Mouse (Mus musculus): ENCODE data around the gene Pdpk1.
"Not testable (repeated sequence)": the region's sequence is repeated elsewhere in the genome, so short reads cannot be mapped to it uniquely, and the experiment has no call there.

Pdpk1 gene

GRCm38 (mm10) chr17:24164566-24165259 is 14.0 kb upstream of the Pdpk1 start:
- intact Hi-C loops (cut with DNase I), result no loop called here

GRCm38 (mm10) chr17:24163176-24163962 is 12.6 kb upstream of the Pdpk1 start, which contains the start of gene Amdhd2:
TSS of gene Amdhd2 (minus strand) at chr17:24163766.
- intact Hi-C loops (cut with DNase I), result no loop called here

- intact Hi-C loops (cut with DNase I), result no loop called here
These were observed 12.0 kb upstream of the Pdpk1 start for GRCm38 (mm10) chr17:24162584-24163175.

GRCm38 (mm10) chr17:24161466-24161865 is 10.7 kb upstream of the Pdpk1 start:
- intact Hi-C loops (cut with DNase I), result no loop called here

- intact Hi-C loops (cut with DNase I), result loop anchor here (5.0 kb wide), 1 partner anchor 235 kb away; no protein-coding TSS in a partner anchor
These were observed 6.8 kb upstream of the Pdpk1 start for GRCm38 (mm10) chr17:24157526-24157925.

- intact Hi-C loops (cut with DNase I), result loop anchor here (5.0 kb wide), 1 partner anchor 235 kb away; no protein-coding TSS in a partner anchor
These were observed 6.4 kb upstream of the Pdpk1 start for GRCm38 (mm10) chr17:24157121-24157520.

- intact Hi-C loops (cut with DNase I), result loop anchor here (5.0 kb wide), 1 partner anchor 236 kb away; no protein-coding TSS in a partner anchor
These were observed 5.7 kb upstream of the Pdpk1 start for GRCm38 (mm10) chr17:24156394-24156793.

- intact Hi-C loops (cut with DNase I), result loop anchor here (5.0 kb wide), 1 partner anchor 237 kb away; no protein-coding TSS in a partner anchor
These were observed 5.0 kb upstream of the Pdpk1 start for GRCm38 (mm10) chr17:24155742-24156141.

- intact Hi-C loops (cut with DNase I), result no loop called here
These were observed 3.7 kb upstream of the Pdpk1 start for GRCm38 (mm10) chr17:24154463-24154862.

GRCm38 (mm10) chr17:24151890-24152563 is 1.3 kb upstream of the Pdpk1 start:
- intact Hi-C loops (cut with DNase I), result no loop called here

GRCm38 (mm10) chr17:24151382-24151781 is 658 bp upstream of the Pdpk1 start:
- intact Hi-C loops (cut with DNase I), result no loop called here

GRCm38 (mm10) chr17:24149421-24149820 is 1.3 kb downstream of the Pdpk1 start:
- intact Hi-C loops (cut with DNase I), result no loop called here

GRCm38 (mm10) chr17:24142897-24143296 is 7.8 kb downstream of the Pdpk1 start:
- intact Hi-C loops (cut with DNase I), result no loop called here

GRCm38 (mm10) chr17:24141425-24141920 is 9.3 kb downstream of the Pdpk1 start:
- intact Hi-C loops (cut with DNase I), result loop anchor here (2.0 kb wide), 1 partner anchor 69 kb away; the partner anchor contains the start of gene Kctd5

- intact Hi-C loops (cut with DNase I), result loop anchor here (2.0 kb wide), 1 partner anchor 68 kb away; the partner anchor contains the start of gene Kctd5
These were observed 9.8 kb downstream of the Pdpk1 start for GRCm38 (mm10) chr17:24140845-24141424.

- intact Hi-C loops (cut with DNase I), result loop anchor here (2.0 kb wide), 1 partner anchor 67 kb away; the partner anchor contains the start of gene Kctd5
These were observed 10.8 kb downstream of the Pdpk1 start for GRCm38 (mm10) chr17:24139968-24140367.

- intact Hi-C loops (cut with DNase I), result no loop called here
These were observed 11.5 kb downstream of the Pdpk1 start for GRCm38 (mm10) chr17:24139256-24139655.

GRCm38 (mm10) chr17:24137226-24137880 is 13.4 kb downstream of the Pdpk1 start:
- intact Hi-C loops (cut with DNase I), result no loop called here

GRCm38 (mm10) chr17:24134062-24134461 is 16.7 kb downstream of the Pdpk1 start:
- intact Hi-C loops (cut with DNase I), result no loop called here

- intact Hi-C loops (cut with DNase I), result not testable (repeated sequence)
These were observed 17.8 kb downstream of the Pdpk1 start for GRCm38 (mm10) chr17:24132919-24133318.
